Mouse (Mus musculus) liver, adult (tissue): ENCODE measurements at regions not wholly inside any gene's neighbourhood (a gene's known extent, or its start where the extent isn't known, plus 50 kb on each side); places are given as distances from the start of the nearest gene placed in this dataset.

ENCODE experiments used
- GATA4 ChIP-seq: IDR thresholded peaks from 2 replicates; pipeline ENCODE4 v1.6.1; 2014; ENCODE audit warnings: mild to moderate bottlenecking, low read length; ENCODE audit not compliant: insufficient replicate concordance

DNA sequence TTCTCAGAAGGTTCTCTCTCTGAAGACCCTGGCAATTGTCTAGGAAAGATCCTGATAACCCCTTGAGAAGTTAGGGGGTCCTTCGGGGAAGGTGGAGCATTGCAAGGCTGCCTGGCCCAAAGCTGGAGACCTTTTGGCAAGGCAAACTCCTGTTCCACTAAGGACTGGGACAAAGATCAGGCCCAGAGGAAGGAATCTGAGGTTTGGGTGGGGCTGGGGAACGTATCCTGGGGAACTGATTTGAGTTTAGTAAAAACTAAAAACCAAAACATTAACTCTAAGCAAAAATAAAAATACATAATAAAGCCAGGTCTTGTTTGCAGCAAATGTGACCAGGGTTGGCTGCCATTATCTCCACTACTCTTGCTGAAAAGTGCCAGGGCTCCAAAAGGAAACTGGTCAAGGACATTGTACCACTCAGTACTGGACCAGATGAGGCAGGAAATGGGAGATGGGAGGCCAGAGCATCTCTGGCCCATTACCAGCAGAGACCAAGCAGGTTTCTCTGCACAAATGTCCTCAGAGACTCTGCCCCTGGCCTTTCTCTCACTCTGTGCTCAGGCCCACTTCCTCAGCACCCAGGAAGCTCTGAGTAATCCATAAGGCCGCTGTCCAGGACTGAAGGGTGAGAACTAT lies 321.5 kb downstream of the Cxcl12 start:
- no peak for TF ChIP-seq GATA4

GRCm38 (mm10) chr6:117494971-117495370 lies 326.6 kb downstream of the Cxcl12 start:
- TF ChIP-seq GATA4 = no peak

DNA sequence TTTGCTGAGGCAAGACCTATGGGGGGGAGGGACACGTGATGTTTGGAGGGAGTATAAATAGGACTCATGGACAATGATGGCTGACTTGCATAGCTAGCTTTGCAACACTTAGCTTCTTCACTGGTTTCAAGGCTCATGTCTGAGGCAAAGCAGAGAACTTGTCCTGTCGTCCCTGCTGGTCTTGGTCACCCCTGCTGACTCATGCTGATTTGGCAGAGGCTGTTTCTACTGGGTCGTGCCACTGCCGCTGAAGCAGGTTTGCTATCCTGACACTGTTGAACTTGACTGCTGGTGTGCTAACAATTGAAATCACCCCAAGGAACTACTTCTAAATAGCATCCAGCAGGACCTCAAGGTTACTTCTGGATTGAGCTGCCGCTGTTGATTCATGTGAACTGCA lies 329.0 kb downstream of the Cxcl12 start:
- TF ChIP-seq GATA4 = no peak

DNA sequence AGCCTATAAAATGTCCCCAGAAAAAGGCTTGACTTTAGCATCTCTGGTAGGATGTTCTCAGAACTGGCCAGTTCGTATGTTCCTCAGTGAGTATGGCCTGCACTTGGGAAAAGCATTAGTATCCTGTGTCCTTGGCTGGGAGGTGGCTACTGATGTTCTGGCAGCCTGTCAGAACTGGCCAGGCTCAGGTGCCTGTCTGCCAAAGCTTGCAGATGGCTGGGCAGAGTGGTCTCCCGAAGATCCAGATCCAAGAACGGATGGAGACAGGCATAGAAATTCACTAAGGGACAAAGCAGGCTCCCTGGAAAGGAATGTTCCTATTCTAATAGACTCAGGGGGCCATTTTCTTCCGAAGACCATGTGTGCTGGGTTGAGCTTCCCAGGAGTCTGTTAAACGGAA lies 329.6 kb downstream of the Cxcl12 start:
- no peak for TF ChIP-seq GATA4

DNA sequence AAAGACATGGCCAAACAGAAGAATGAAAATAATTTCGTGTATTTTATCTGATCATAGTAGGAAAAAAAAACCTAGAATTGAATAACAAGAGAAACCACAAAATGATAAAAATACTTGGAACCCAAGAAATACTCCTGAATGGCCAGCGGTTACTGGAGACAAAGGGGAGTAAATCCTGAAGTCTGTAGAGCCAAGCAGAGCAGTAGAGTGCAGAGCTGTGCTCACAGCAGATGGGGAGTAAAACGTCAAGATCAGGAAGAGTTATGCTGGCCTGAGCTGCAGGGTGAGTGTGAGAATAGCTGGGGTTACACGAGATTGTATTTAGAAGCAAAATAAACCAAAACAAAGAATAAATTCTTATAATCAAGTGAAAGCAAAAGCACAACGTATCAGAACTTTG lies 334.0 kb downstream of the Cxcl12 start:
- TF ChIP-seq GATA4 = no peak

- TF ChIP-seq GATA4 = no peak
Measured at GRCm38 (mm10) chr6:117504771-117505170, 336.2 kb upstream of the Zfp637 start.

- no peak for TF ChIP-seq GATA4
Measured at GRCm38 (mm10) chr6:117505431-117505830, 335.5 kb upstream of the Zfp637 start.

DNA sequence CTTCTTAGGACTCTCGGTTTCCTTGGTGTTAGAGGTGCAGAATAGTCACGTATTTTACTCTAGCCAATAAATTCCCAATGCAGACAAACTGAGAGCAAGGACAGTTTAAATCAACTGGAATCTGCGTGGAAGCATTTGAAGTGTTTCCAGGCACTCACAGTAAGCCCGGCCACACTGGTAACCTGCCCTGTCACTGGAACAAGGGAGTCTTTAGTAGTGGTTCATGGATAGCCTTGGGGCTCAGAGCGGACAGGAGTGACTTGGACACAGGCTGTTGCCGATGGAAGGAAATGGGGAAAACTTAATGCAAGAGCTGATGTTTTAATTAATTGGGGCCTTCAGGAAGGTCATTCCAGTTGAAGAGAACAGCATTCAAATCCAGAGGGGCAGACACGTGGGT lies 334.4 kb upstream of the Zfp637 start:
- TF ChIP-seq GATA4 = no peak

DNA sequence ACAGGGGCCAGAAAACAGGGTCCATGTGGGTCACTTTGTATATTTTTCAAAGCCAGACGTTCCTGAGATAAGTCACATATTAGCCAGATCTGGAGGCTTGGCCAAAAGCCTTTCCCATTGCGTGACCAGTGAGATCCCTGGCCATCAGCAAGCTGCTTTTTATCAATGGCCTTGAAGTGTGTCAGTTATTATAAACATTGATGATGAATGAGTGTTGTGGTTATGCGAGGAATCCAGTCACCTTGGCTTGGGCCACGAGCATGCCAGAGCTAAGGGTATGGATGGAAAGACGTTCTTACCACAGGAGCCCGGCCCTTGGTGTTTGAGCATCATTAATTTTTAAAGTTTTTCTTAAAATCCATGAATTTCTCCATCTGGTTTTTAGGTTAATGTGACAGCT lies 332.1 kb upstream of the Zfp637 start:
- TF ChIP-seq GATA4 = no peak

DNA sequence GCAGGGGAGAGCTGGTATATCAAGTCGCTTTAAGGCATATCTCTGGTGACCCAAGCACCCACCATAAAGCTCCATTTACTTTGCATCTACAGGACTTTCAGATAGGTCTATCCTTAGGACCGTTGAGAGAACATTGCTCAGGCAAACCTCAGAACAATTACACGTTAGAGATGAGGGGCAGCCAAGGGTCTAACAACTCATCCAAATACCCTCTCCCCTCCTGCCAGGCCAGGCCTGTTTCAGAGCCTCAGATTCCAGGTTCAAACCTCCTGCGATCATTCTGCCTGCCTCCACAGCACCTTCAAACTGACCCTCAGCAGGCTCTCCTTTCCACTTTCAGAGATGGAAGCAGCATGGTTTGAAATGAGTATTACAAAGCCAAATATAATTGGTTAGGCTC lies 331.0 kb upstream of the Zfp637 start:
- TF ChIP-seq GATA4 = no peak

- no peak for TF ChIP-seq GATA4
Measured at GRCm38 (mm10) chr6:117514831-117515230, 326.1 kb upstream of the Zfp637 start.

- no peak for TF ChIP-seq GATA4
Measured at GRCm38 (mm10) chr6:117516906-117517305, 324.1 kb upstream of the Zfp637 start.

DNA sequence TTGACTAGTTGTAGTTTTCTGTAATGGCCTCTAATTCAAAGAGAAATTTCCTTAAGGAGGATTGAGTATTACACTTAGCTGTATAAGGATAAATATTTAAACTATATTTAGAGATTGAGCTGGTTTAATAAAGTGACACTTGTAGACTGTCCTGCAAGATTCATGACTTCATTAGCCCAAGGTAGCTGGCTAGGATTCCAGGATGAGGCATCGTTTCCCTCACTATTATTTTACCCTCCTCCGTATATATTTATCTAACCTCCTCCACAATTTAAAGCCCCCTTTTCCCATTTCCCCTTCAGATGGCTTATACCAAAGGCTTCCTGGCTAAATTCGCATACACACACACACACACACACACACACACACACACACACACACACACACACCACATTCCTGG lies 322.0 kb upstream of the Zfp637 start:
- TF ChIP-seq GATA4 = no peak

DNA sequence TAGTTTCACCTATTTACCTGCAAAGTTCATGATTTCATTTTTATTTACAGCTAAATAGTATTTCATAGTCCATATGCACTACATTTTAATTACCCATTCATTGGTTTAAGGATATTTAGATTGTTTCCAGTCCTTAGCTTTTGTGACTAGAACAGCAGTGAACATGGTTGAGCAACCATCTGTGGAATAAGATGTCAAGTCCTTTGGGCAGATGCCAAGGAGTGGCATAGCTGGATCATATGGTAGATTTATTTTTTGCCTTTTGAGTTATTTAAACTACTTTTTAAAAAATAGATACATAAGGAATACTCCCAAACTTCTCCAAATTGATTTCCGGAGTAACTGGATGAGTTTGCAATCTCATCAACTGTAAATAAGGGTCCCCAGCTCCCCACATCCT lies 321.5 kb upstream of the Zfp637 start:
- no peak for TF ChIP-seq GATA4

DNA sequence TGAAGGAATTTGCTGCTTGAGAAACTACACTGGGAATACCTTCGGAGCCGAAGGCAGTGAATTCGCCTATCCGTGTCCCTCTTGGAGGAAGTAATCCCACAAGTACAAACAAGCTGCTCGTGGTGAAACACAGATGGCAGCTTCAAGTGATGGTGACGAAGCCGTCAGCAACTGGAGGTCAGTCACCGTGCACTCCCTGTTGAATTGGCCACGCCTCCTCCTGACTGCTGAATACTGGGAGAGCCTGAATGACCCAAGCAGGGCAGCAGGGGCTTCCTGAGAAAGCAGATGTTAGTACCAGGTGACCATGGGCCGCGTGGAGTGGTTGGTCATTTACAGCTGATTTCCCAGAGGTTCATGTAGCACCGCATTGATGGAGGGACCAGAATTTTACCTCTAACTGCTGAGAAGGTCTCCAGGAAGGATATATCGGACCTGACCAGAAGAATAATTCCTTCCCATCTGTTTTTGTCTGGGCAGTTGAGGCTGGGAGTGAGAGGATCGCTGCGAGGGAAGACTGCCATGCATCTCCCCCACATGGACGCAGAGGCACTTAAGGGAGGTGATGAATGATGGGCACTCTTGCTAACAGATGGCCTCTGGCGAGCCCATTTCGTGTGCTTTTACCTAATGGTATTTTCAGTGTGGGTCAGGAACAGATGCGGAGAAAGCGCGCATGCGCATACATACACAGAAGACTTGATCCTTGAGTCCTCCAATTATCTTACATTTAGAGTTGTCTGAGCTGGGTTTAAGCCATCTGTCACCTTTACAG lies 314.6 kb upstream of the Zfp637 start:
- TF ChIP-seq GATA4 = no peak

DNA sequence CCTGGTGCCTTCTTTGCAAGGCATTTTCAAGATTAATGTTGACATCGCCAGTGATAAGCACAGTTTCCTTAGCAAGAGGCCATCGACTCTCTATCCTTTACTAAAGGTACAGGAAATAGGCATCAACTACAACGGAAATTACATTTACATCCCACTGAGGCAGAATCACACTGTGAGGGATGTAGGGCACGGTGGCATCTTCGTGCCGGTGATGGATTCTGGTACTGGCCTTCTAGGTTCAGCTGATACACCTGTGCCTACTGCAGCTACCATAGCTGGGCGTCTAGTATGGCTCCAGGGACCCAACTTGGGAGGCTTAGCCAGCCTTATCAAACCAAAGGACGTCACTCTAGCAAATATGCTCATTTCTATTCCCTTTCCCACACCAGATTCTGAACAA lies 313.5 kb upstream of the Zfp637 start:
- TF ChIP-seq GATA4 = no peak

- no peak for TF ChIP-seq GATA4
Measured at GRCm38 (mm10) chr6:117534149-117534548, 306.8 kb upstream of the Zfp637 start.
